Mouse (Mus musculus) adrenal gland (tissue): ENCODE results near the gene Ubl3.

Experiments used
- intact Hi-C: fragments of 180-260 bp; cut with DNase I; formaldehyde crosslinking; loops from one replicate; pipeline ENCODE4 v1.15.1; 2025

Gene Ubl3

GRCm38 (mm10) chr5:148489724-148490193 is 62.8 kb downstream of the Ubl3 start:
- intact Hi-C loops, result no loop called here

- intact Hi-C loops, result no loop called here
Measured at GRCm38 (mm10) chr5:148488891-148489723, 63.5 kb downstream of the Ubl3 start.

DNA sequence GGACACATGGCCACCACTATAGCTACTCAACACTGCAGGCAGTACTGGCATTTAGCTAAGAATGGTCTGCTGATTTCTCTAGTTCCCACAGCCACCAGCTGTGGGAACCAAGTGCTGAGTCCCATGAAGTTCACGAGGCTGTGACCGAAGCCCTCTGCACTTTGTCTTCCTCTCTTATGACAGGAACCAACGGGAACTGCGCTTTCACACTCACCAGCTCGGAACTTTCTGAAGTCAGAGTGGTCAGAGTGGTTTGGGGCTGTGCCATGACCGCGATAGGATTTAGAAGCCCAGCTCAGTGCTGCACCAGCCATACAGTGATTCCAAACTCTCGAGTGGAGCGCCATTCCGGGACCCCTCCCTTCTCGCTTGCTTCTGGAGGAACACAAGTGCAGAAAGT is 66.4 kb downstream of the Ubl3 start:
- intact Hi-C loops, result no loop called here

GRCm38 (mm10) chr5:148481745-148482144 is 70.8 kb downstream of the Ubl3 start:
- intact Hi-C loops, result no loop called here

- intact Hi-C loops, result no loop called here
Measured at GRCm38 (mm10) chr5:148474346-148474745, 78.2 kb downstream of the Ubl3 start.

- intact Hi-C loops, result no loop called here
Measured at GRCm38 (mm10) chr5:148468626-148469441, 83.8 kb downstream of the Ubl3 start.

GRCm38 (mm10) chr5:148466933-148467607 is 85.5 kb downstream of the Ubl3 start:
- intact Hi-C loops, result no loop called here

GRCm38 (mm10) chr5:148466116-148466515 is 86.5 kb downstream of the Ubl3 start:
- intact Hi-C loops, result no loop called here

DNA sequence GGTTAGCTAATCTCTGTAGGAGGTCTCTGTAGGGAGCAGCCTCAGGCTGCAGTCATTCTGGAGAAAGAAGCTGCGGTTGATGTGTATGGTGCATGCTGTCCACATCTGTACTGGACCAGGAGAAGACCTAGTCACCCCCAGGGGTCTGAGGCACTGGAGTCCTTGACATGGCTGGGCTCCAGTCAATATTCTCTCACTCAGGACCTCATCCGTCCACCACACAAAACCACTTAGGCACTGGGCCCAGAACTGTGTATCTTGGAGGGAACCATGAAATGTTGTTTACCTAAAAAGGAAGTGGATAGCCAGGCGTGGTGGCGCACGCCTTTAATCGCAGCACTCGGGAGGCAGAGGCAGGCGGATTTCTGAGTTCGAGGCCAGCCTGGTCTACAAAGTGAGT is 87.5 kb downstream of the Ubl3 start:
- intact Hi-C loops, result no loop called here

GRCm38 (mm10) chr5:148464489-148464888 is 88.1 kb downstream of the Ubl3 start:
- intact Hi-C loops, result no loop called here

DNA sequence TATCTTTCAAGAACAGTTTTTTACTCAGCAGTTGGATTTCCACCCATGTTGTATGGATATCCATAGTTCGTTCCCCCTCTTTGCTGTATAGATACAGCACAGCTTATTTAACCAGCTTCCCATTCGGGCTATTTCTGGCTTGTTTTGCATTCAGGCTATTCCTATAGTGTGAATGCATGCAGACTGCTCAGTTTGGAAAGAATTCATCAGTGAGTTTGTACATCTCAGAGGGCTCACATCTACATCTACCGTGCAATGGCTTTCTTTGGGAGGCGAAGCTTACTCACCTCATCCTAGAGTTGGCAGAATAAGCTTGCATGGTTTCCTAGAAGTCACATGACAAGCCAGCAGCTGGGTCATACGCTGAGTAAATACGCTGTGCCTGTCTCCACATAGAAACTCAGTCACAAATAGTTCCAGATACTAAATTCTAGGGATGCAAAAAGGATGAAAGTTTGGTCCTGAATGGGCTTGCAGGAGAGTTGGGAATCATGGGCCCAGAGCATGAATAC is 88.8 kb downstream of the Ubl3 start:
- intact Hi-C loops, result no loop called here
